Mouse (Mus musculus) limb, embryonic 12.5 days (tissue): ENCODE data around the gene Cd101. TPM values are rescaled to one million over a fixed set of nuclear protein-coding genes. Genes with fewer than 3 reads are reported as not detected.

Source experiments
- ATAC-seq: fragments of 200-750 bp; cut with Nextera tagmentation; 2 replicates; pipeline ENCODE4 v1.8.0; 2017; ENCODE audit warnings: low read depth, moderate TSS enrichment; ENCODE audit not compliant: insufficient number of reproducible peaks, insufficient read depth, low FRiP score, low TSS enrichment
- H3K27ac ChIP-seq: fragments of 300-500 bp; sonication (generic); 2 replicates; pipeline ENCODE4 v1.5.1; 2016; ENCODE audit warnings: mild to moderate bottlenecking, moderate library complexity
- H3K27me3 ChIP-seq: fragments of 300-500 bp; sonication (generic); 2 replicates; pipeline ENCODE4 v1.6.1; 2016; ENCODE audit warnings: mild to moderate bottlenecking, moderate library complexity
- H3K36me3 ChIP-seq: fragments of 300-500 bp; sonication (generic); 2 replicates; pipeline ENCODE4 v1.6.1; 2016; ENCODE audit warnings: mild to moderate bottlenecking, moderate library complexity
- H3K4me1 ChIP-seq: fragments of 300-500 bp; sonication (generic); replicated peaks from 2 replicates; pipeline ENCODE4 v1.6.1; 2016
- H3K4me2 ChIP-seq: fragments of 300-500 bp; sonication (generic); 2 replicates; pipeline ENCODE4 v1.6.1; 2016; ENCODE audit warnings: mild to moderate bottlenecking, moderate library complexity
- H3K4me3 ChIP-seq: fragments of 300-500 bp; sonication (generic); replicated peaks from 2 replicates; pipeline ENCODE4 v1.5.1; 2016; ENCODE audit warnings: mild to moderate bottlenecking
- H3K9ac ChIP-seq: fragments of 300-500 bp; sonication (generic); replicated peaks from 2 replicates; pipeline ENCODE4 v1.6.1; 2016; ENCODE audit warnings: mild to moderate bottlenecking, moderate library complexity
- H3K9me3 ChIP-seq: fragments of 300-500 bp; sonication (generic); 2 replicates; pipeline ENCODE4 v1.6.1; 2016; ENCODE audit warnings: mild to moderate bottlenecking, moderate library complexity
- WGBS: fragments of 180-500 bp; shearing (Covaris S2); methylation state at CpG from one replicate; pipeline ENCODE4 v1.1.7; 2016; 5-methylcytosine and 5-hydroxymethylcytosine counted together
- polyA plus RNA-seq: library from polyadenylated mRNA; unstranded; fragments of >200 nt; fragmentation: Nextera tagmentation; extraction: Ambion mirVana; gene quantifications from 2 replicates; pipeline ENCODE4 v1.2.1, GENCODE M21; 2016

The Cd101 gene
- polyA plus RNA-seq, 1 experiment from 2014 or later = 0.08 TPM

DNA sequence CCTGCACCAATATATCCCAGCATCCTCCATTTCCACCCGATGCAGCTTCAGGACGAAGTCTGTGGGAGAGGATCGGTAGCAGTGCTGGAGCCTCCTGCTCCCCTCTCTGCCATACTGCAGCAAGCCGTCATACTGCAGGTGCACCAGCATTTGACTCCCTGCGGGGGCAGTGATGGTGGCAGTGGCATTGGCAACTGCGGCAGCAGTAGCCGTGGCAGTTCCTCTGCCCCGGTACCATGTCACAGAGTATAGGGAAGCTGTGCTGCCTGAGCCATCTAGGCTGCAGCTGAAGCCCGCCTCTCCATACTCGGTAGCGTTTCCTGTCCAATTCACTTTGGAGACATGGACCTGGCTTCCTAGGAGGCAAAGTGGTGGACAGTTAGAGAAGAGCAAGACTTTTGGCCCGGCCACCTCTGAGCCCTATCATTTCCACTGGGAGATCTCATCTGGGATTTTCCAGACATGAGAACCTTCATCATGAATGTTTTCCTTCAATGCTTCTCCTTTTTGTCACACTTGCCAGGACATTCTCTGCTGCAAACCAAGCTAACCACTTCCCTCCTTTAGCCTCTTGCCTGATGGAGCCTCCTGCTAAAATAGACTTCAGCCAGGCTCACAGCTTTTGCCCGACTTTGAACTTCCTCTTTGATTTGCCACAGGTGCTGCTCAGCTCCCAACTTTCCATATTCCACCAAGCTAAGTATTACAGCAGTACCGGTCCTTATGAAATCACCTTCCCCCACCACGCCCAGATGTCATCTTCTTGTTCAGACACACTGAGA is 25.6 kb downstream of the Cd101 start:
- Histone ChIP-seq H3K4me2 (no peak overlapping the region), H3K9ac (no peak overlapping the region), H3K36me3 (no peaks in the 10 kb centered on the region), H3K27me3 (no peaks in the 10 kb centered on the region), H3K9me3 (no peaks in the 10 kb centered on the region), H3K4me1 (0 out of 2 replicates have a peak, but pooled peaks cover 3% of the 10 kb centered on the region), H3K4me3 (no peak overlapping the region), H3K27ac (no peak overlapping the region)
- no peak for ATAC-seq
- WGBS = 85% methylated on average over 15 of the region's 15 CpGs

DNA sequence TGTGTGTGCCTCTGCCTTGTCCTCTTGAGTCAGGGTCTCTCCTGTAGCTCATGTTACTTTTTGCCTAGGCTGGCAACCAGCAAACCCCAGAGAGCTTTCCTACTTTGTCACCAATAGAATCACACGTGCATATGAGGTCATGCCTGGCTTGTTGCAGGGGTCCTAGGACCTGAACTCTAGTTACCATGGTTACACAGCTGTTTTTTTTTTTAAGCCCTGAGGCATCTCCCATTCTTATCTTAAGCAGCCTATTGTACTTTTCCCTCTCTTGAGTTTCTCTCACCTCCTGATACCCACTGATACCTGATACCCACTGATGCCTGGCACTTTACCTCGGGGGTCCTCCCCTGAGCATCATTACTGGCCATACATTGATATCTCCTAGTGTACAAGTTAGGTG is 29.6 kb downstream of the Cd101 start:
- H3K36me3 ChIP-seq = no peaks in the 10 kb centered on the region
- H3K9me3 ChIP-seq = no peaks in the 10 kb centered on the region
- no peak for ATAC-seq
- H3K4me3 ChIP-seq = no peak overlapping the region
- H3K4me2 ChIP-seq = no peak overlapping the region
- 52% methylated on average over 2 of the region's 2 CpGs for WGBS
- H3K4me1 ChIP-seq = 0 out of 2 replicates have a peak, but pooled peaks cover 4% of the 10 kb centered on the region
- no peaks in the 10 kb centered on the region for H3K27me3 ChIP-seq
- H3K9ac ChIP-seq = no peak overlapping the region
- no peak overlapping the region for H3K27ac ChIP-seq

DNA sequence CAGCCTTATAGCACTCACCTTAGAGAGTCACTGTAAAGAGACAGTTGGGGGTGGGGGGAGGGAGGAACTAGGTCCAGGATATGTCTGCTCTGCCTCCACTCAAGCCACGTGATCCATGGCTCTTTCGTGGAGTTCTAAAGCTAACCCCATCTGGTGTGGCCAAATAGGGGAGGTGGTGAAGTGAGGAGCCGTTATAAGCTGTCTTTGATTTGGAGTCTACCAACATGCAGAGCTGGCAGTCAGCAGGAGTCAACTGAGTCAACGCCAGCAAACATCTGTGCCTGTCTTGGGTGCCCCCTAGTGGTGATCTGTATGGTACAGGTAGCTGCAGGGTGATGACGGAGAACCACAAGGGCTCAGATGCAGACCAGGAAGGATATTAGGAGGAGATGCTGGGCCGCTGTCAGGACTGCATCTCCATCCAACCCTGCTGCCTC is 30.4 kb downstream of the Cd101 start:
- Histone ChIP-seq H3K9ac (no peak overlapping the region), H3K36me3 (no peaks in the 10 kb centered on the region), H3K27me3 (no peaks in the 10 kb centered on the region), H3K4me3 (no peak overlapping the region), H3K27ac (no peak overlapping the region), H3K4me2 (no peak overlapping the region), H3K4me1 (0 out of 2 replicates have a peak, but pooled peaks cover 4% of the 10 kb centered on the region), H3K9me3 (no peaks in the 10 kb centered on the region)
- no peak; the same call in 1 of the 2 replicates for ATAC-seq
- WGBS = 14% methylated on average over 6 of the region's 6 CpGs

DNA sequence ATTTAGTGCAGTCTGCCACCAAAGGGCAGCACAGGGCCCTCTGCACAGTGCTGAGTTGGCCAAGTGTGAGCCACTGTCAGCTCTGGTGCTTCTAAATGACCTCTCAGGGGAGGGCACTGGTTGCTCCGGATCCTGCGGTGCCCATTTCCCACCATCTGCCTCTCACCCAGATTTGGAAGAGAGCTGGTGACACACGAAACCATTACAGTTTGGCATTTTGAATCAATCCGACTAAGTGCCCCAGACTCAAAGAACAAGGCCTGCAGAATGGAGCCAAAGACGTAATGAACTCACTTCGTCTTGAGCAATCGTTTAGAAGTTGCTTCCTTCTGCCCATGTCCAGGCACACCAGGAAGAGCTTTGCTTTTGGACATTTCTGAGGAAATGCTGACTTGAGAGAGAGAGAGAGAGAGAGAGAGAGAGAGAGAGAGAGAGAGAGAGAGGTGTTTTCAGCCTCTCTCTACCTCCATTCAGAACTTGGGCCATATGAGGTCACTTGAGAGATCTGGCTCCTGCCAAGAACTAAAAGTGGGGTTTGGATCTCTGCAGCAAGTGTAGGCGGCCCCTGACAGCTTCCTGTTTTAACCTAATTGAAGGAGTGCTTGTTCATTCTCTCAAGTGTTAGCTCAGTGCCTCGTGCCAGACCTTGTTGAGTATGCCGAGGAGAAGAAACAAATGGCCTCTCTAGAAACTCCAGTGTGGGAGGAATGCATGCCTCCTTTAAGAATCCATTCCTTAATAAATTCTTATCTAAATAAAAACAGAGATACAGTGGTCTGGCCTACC is 31.4 kb downstream of the Cd101 start:
- no peak for ATAC-seq
- no peaks in the 10 kb centered on the region for H3K36me3 ChIP-seq
- no peak overlapping the region for H3K9ac ChIP-seq
- no peak overlapping the region for H3K4me3 ChIP-seq
- WGBS = 74% methylated on average over 10 of the region's 10 CpGs
- H3K27me3 ChIP-seq = no peaks in the 10 kb centered on the region
- no peaks in the 10 kb centered on the region for H3K9me3 ChIP-seq
- H3K4me2 ChIP-seq = no peak overlapping the region
- H3K27ac ChIP-seq = no peak overlapping the region
- H3K4me1 ChIP-seq = 0 out of 2 replicates have a peak, but pooled peaks cover 4% of the 10 kb centered on the region

DNA sequence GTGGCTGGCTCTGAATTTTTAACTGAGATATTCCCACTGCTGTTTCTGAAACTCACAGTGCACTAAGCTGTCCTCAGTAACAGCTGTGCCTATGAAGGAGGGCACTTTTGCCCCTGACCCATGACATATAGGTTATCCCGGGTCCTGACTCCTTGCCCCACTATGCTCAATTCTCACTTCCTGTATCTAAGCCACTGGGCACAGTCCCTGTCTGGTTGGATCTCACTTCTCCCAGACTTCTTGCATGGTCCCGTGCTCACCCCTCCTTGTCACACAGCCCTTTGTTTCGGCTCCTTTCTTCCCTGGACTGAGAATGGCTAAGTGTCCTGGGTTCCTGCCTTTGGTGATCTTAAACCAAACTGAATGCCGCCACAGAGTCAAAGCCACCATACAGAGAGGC is 35.1 kb downstream of the Cd101 start:
- Histone ChIP-seq H3K4me1 (0 out of 2 replicates have a peak, but pooled peaks cover 4% of the 10 kb centered on the region), H3K4me2 (no peak overlapping the region), H3K27ac (no peak overlapping the region), H3K4me3 (no peak overlapping the region), H3K27me3 (no peaks in the 10 kb centered on the region), H3K9me3 (no peaks in the 10 kb centered on the region), H3K9ac (no peak overlapping the region), H3K36me3 (no peaks in the 10 kb centered on the region)
- WGBS = 87% methylated on average over 4 of the region's 4 CpGs
- no peak for ATAC-seq

DNA sequence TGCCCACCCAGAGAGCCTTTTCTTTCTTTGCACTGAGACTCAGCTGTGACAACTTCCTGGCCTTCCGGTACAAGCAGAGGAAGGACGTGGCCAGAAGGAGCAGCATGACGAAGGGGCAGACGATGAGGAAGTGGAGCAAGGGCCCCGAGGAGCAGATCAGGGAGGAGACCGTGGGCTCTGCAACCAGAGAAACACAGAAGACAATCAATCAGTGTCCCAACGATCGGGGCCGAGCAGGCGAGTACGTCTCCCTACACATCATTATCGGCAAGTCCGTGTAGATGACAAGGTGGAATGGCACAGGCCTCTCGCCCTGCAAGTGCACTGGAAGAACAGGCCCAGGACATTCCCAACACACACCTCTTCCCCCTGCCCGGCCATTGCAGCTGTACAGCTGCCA is 35.6 kb downstream of the Cd101 start:
- no peak overlapping the region for H3K27ac ChIP-seq

DNA sequence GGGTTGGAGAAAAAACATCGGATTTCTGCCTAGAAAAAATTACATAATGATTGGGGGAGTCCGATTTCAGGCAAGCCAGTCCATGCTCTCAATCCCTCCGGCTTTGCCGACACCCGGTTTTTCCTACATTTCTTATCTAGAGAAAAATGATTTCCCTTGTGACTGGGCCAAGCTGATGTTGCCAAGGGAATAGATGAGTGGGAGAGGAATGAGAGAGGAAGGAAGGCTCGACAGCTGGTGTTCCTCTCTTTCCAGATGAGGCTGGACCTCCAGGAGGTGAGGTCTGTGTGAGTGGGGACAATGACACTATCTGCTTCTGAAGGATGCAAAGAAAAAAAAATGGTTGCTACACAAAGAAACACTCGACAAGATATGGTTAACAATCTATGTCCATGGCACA is 36.2 kb downstream of the Cd101 start:
- H3K9me3 ChIP-seq = no peaks in the 10 kb centered on the region
- no peaks in the 10 kb centered on the region for H3K27me3 ChIP-seq
- H3K4me2 ChIP-seq = no peak overlapping the region
- no peak overlapping the region for H3K27ac ChIP-seq
- no peak overlapping the region for H3K9ac ChIP-seq
- no peak for ATAC-seq
- no peak overlapping the region for H3K4me3 ChIP-seq
- H3K4me1 ChIP-seq = no peaks in the 10 kb centered on the region
- 81% methylated on average over 7 of the region's 7 CpGs for WGBS
- H3K36me3 ChIP-seq = no peaks in the 10 kb centered on the region

More for the DNA sequence above, 35.6 kb downstream of the Cd101 start:
- Histone ChIP-seq H3K9ac (no peak overlapping the region), H3K4me3 (no peak overlapping the region), H3K9me3 (no peaks in the 10 kb centered on the region), H3K4me2 (no peak overlapping the region), H3K27me3 (no peaks in the 10 kb centered on the region), H3K4me1 (0 out of 2 replicates have a peak, but pooled peaks cover under 1% of the 10 kb centered on the region), H3K36me3 (no peaks in the 10 kb centered on the region)
- 54% methylated on average over 15 of the region's 15 CpGs for WGBS
- ATAC-seq = no peak

DNA sequence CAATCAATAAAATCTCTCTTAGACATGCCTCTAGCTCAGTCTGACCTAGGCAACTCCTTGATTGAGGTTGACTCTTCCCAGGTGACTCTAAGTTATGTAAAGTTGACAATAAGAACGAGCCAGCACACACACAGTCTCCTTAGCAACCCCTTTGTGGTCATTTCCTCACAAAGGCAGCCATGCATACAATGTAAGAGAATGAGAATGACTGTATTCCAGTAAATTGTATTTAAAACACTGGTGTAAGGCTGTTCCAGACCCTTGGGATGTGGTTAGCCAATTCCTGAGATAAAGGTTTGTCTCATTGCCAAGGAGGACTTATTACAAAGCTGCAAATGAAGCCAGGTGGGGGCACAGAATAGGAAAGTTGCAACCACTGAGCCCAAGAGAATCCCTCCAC is 39.1 kb downstream of the Cd101 start:
- H3K36me3 ChIP-seq = no peaks in the 10 kb centered on the region
- WGBS = 67% methylated on average over 1 of the region's 1 CpGs
- no peak for ATAC-seq

DNA sequence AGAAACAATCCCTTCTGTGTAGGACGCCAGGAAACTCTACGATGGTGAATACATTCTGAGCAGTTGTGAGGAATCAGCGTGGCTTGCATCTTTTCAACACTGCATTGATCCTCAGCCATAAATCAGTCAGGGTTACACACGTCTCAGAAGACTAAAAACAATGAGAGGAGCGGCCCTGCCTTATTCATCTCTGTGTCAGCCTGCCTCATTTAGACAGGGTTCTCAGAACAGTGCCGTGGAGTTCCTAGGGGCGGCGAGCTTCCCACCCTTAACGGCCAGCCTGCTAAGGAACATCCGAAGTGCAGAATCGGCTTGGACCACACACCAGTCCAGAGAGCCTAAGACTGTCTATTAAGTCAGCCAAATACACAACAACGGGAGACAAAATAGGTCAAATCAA is 39.9 kb downstream of the Cd101 start:
- no peak for ATAC-seq
- H3K27ac ChIP-seq = no peak overlapping the region
- H3K4me2 ChIP-seq = no peak overlapping the region
- WGBS = 54% methylated on average over 12 of the region's 12 CpGs
- H3K27me3 ChIP-seq = no peaks in the 10 kb centered on the region
- no peaks in the 10 kb centered on the region for H3K36me3 ChIP-seq
- no peak overlapping the region for H3K4me3 ChIP-seq
- no peaks in the 10 kb centered on the region for H3K9me3 ChIP-seq
- H3K4me1 ChIP-seq = no peaks in the 10 kb centered on the region
- no peak overlapping the region for H3K9ac ChIP-seq

More for the DNA sequence above, 39.1 kb downstream of the Cd101 start:
- H3K27ac ChIP-seq = no peak overlapping the region
- no peaks in the 10 kb centered on the region for H3K4me1 ChIP-seq
- no peaks in the 10 kb centered on the region for H3K27me3 ChIP-seq
- H3K4me2 ChIP-seq = no peak overlapping the region
- no peaks in the 10 kb centered on the region for H3K9me3 ChIP-seq
- no peak overlapping the region for H3K9ac ChIP-seq
- no peak overlapping the region for H3K4me3 ChIP-seq

DNA sequence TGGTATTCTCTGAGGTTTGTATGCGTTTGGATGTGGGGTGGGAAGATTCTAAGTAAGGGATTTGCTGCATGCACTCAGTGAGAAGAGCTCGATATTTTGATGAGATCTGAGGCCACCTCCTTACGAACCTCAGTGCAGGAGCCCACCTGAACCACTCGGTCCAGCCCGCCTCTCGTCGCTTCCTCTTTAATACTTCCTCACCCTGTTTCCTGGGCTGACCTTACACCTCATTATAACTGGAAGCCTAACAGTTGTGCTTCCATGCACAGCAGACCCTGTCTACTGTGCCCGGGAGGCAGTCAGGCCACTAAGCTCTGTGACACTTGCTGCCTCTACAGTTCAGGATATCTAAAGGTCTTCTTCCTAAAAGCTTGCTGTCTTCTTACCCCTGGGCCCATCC is 50.1 kb downstream of the Cd101 start:
- Histone ChIP-seq H3K27ac (no peak overlapping the region), H3K36me3 (no peaks in the 10 kb centered on the region), H3K9ac (no peak overlapping the region), H3K4me2 (no peak overlapping the region), H3K27me3 (no peaks in the 10 kb centered on the region; the same call in 1 of the 2 replicates), H3K4me3 (no peak overlapping the region), H3K9me3 (no peaks in the 10 kb centered on the region), H3K4me1 (no peaks in the 10 kb centered on the region)
- ATAC-seq = no peak
- WGBS = 79% methylated on average over 8 of the region's 8 CpGs

DNA sequence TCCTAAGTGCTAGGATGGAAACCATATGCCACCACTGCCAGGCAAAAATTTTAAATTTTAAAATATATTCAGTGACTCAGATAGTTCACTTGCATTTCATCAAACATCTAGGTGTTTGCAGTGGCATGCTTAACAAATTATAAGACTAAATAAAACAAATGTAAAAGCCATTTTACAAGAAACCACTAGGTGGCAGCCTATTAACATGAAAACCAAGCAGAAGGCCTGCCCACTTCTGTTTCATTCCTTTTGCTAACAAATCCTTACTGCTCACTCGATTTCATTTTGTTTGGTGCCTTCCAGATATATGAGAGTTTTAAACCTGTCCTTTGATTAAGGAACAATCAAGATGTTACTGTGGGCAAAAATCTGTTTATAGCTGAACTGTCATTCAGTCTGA is 55.5 kb downstream of the Cd101 start:
- WGBS = 7% methylated on average over 1 of the region's 1 CpGs
- H3K27ac ChIP-seq = no peak overlapping the region
- H3K27me3 ChIP-seq = no peaks in the 10 kb centered on the region
- no peak overlapping the region for H3K4me2 ChIP-seq
- H3K9ac ChIP-seq = no peak overlapping the region
- peaks cover 4% of the 10 kb centered on the region for H3K4me1 ChIP-seq
- no peaks in the 10 kb centered on the region for H3K36me3 ChIP-seq
- no peak for ATAC-seq
- H3K9me3 ChIP-seq = no peaks in the 10 kb centered on the region
- H3K4me3 ChIP-seq = no peak overlapping the region
